Mouse (Mus musculus): ENCODE measurements around the gene Hnrnph1. TPM values are rescaled to one million over a fixed set of nuclear protein-coding genes. Genes with fewer than 3 reads are reported as not detected.

Gene Hnrnph1
- polyA plus RNA-seq, 1 experiment: 43.2 TPM

DNA sequence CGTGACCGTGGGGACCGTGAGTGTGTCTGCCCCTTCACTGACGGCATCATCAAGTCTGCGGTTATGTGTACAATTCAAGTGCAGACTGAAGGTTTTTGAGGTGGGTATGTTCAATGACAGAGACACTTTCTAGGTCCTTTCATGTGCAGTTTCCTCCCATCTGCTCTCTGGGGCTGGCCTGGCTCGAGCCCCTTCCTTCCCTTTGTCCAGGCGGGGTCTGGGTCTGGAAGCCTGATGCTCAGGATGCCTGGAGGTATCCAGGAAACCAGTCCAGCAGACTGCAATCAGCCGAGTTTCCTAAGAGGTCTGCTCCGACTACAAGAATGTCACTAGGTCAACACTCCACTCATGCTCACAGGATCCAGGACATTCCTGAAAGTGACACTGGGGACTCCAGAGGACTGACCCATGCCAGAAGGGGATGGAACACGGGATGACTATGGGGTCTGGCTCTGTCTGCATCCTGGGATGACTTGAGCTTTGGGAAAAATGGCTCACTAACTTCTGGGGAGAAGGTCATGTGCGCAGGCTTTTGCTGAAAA is 20.0 kb downstream of the Hnrnph1 start:
- WGBS: 87% methylated on average over 11 of the region's 11 CpGs
- no peak for DNase-seq (ENCODE audit: low read depth, low spot score)

DNA sequence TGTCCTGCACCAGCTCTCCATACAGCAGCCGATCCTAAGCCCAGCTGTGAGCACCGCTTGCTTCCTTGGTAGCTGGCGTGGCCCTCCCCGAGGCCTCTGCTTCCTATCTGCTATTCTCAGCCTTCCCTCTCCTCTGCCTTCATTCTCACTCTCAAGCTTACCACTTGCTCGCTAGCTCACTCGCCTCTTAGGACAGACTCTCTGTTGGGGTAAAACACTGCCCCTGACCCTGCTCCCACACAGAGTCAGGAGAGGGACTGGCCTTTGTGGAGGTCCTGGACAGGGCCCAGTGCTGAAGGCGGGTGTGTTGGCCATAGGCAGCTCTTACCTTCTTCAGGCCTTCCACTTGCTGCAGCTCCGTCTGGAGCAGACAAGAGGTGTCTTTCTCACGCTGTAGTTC is 20.5 kb downstream of the Hnrnph1 start:
- WGBS: 89% methylated on average over 9 of the region's 9 CpGs
- DNase-seq (ENCODE audit: low read depth, low spot score): no peak

DNA sequence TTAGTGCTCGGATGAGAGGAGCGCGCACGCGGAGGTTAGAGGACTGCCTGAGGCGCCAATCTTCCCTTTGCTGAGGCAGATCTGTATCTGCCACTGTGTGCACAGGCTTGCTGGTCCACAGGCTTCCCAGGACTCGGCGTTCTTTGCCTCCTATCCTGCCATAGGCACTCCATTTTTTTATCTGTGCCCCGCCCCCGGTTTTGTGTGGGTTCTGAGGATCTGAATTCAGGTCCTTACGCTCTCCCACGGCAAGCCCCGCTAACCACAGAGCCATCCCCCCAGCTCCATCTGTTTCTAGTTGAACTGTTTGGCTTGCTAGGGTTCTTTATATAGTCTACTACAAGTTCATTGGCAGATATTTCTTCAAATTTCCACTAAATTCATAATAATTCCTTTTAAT is 22.0 kb downstream of the Hnrnph1 start:
- WGBS: 91% methylated on average over 13 of the region's 13 CpGs
- DNase-seq (ENCODE audit: low read depth, low spot score): no peak

DNA sequence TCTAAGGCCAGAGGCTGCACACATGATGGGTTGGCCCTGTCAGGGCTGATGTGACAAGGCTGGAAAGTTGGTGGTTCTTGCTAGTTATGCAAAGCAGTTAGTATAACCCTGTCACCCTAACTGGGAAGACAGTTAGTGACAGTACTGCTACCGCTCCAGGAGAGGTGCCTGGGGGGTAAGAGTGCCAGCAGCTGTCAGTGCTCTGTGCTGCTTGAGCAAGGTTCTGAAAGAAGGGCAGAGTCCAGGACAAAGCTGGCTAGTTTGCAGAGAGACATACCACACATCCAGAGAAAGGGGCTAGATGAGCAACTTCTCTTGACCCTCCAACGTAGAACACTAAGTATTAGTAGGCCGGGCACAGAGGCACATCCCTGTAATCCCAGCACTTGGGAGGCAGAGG is 25.7 kb downstream of the Hnrnph1 start:
- no peak for DNase-seq (ENCODE audit: low read depth, low spot score)
- WGBS: 95% methylated on average over 3 of the region's 3 CpGs

DNA sequence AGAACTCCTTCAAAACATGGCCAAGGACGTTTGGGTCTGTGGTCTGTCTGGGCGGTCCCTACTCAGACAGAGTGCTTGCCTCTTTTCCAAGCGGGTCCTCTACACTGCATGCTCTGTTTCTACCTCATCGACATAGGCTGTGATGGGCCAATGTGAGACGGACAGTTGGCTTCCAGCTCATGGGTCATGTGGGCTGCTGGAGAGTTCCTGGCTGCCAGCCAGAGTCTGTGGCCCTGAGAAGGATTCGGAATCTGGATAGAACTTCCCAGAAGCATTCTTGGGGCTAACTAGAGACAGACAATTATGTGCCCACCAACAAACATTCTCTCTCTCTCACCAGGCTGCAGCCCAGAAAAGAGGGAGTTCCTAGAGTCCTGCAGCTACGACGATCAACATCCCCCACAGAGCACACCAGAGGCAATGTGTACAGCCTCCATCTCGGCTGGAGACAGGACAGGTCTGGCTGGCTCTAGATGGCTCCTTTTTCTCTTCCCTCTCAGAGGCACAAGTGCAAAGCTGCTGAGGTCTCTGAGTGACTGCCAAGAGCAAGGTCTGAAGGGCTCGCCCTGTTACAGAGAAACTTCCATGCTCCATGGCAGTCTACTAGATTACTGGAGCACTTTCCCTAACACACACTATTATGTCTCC is 26.7 kb downstream of the Hnrnph1 start:
- 79% methylated on average over 10 of the region's 10 CpGs for WGBS

DNA sequence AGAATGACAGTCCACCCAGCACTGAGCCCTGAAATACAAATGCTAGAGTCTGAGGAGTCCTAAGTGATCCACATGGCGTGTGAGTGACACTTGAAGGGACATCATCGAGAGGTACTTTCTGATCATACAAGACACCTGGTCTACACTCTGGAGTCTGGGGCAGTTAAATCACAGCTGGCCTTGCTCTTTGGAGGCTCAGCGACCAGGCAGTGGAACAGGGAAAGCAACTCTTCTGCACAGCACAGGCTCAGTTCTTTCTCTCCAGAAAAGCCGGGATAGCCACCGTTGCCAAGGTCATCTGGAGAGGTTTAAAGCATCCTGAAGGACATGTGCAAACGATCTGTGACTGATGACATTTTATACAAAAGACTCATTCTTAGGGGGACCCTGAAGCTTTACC is 30.4 kb downstream of the Hnrnph1 start:
- 54% methylated on average over 6 of the region's 6 CpGs for WGBS
- DNase-seq (ENCODE audit: low read depth, low spot score): no peak

More for the DNA sequence above, 26.7 kb downstream of the Hnrnph1 start:
- no peak for DNase-seq (ENCODE audit: low read depth, low spot score)

DNA sequence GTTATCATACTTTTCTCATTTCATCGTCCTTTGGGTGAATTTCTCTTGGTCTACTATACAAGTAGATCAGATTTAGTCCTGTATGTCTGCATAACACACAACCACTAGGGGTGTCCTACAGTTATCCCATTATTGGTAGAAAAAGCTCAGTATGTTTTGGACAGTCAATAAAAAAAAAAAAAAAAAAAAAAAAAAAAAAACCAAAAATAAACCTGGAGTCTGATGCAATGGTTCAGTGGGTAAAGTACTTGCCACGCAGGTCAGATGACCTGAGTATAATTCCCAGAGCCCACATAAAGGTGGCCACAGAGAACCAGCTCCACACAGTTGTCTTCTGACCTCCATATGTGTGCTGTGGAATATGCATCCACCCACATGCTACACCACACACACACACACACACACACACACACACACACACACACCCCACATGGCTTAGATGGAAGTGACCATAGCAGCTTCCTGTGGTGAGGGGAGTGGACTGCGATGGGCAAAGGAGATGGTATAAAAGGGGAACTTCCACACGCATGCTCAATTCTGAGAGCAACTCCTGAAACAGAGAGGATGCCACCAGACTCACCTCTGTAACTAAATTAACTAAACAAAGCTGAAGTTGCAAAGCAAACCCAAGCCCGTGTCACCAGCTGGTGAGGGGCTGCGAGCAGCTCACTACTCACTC is 38.9 kb downstream of the Hnrnph1 start:
- DNase-seq (ENCODE audit: low read depth, low spot score): no peak
- 84% methylated on average over 6 of the region's 6 CpGs for WGBS

DNA sequence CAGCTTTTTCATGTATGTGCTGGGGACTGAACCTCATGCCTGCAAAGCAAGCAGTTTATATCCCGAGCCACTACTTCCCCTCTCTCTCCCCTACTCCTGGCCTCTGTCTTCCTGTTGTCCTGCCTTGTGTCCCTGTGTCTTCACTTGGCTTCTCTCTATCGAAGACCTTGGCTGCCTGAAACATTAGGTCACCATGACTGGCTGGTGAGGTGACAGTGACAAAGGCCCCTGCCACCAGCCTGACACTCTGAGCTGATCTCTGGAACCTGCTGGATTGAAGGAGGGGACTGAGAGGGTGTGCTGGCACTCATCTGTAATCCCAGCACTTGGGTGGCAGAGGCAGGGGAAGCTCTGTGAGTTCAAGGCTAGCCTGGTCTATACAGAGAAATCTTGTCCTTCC is 41.1 kb downstream of the Hnrnph1 start:
- no peak for DNase-seq (ENCODE audit: low read depth, low spot score)
- 67% methylated on average over 2 of the region's 2 CpGs for WGBS

DNA sequence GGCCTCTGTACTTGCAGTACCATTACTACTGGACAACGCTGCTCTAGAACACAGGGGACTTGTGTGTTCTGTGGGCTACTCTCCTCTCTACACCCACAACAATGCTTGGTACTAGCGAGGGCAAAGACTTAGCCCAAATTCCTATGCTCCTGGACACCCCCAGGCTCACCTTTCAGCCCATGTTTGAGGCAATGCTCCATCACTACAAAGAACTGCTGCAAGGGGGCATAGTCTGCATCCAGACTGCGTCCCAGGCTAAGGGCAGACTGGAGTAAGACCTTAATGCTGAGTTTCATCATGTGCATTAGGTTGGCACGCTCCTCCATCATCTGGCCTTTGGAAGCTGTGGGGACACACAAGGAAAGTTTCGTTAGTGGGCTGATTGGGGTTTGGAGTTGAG is 44.7 kb downstream of the Hnrnph1 start:
- DNase-seq (ENCODE audit: low read depth, low spot score): no peak
- 55% methylated on average over 5 of the region's 5 CpGs for WGBS

DNA sequence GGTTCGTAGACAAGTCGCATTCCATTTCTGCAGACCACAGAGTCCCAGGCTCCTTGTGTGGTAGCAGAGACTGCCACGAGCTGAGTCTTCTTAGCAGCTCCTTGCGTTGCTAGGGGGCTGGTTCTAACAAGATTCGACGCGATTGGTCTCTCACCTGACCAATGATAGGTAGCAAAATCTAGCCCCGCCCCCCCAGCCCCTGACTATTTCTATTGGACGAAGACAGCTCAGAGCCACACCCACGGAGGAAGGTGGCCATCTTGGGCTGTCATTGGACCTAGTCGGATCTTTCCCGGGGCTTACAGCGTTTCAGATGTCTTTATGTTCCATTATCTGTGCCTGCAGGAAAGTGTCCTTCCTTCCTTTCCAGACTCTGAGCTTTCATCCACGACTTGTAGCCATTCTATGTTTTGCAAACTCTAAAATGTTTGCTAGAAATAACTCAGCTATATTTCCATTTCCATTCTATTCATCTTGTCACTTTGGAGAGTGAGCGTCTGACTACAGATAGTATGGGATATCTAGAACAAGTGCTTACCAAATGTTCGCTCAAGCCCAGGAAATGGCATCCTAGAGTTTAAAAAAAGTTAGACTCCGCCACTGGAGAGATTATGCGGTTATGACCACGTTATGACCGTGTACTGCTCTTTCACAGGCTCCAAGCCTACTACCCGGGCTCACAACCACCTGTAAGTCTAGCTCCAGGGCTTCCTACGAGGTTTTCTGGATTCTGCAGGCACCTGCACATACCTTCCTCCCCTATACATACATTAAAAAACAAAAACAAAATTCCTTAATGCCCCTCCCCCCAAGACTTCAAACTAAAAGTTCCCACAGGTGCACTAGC is 45.4 kb downstream of the Hnrnph1 start:
- 32% methylated on average over 22 of the region's 22 CpGs for WGBS
- peak; percentile 33 for DNase-seq (ENCODE audit: low read depth, low spot score)

DNA sequence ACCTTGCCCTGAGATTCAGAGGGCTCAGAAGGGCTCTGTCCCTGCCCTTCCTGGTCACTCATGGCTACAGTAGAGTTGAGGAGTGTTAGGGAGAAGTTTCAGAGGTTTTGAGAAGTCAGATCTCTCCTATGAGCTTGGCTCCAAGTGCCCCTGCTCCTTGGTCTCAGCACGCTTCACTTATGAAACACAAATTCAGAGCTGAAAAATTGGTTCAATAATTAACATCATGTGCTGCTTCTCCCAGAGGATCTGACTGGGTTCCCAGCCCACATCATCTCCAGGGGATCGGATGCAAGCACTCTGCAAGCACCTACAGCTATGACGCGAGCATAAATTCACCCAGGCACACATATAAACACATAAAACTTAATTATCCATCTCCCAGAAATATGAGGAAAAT is 49.3 kb downstream of the Hnrnph1 start:
- no peak for DNase-seq (ENCODE audit: low read depth, low spot score)
- WGBS: 81% methylated on average over 4 of the region's 4 CpGs

DNA sequence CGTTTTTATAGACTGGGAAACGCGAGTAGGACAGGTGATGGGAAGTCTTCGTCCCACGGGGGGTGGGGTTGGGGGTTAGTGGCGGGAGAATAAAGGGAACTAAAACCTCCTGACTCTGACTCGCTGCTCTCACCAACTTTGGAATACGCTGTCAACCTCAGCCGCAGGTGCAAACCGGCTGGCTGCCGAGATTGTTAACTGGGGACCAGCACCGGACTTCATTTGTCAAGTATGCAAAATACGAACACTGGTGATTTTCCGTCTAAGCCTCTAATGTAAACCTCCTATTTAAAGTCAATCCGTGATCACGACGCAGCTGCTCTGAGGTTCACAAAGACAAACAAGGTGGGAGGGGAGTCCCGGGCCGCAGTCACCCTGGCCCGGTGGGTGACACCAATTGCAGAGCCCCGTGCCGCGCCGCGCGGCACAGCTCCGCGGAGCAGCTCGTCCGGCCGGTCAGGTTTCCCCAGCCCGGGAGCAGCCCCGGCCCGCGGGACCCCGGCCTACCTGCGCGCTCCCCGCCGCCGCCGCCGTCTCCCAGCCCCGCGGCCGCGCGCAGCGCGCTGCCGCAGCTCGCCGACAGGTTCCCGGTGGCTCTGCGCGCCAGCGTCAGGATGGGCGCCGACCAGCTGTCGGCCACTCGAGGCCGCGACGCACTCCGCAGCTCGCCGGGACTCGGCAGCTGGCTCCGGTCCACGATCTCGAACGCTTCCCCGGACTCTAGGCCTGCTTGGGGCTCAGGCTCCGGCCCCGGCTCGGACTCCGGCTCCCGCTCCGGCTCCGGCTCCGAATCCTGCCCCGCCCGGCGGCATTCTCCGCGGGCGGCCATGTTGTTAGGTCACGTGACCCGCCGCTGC is 53.7 kb downstream of the Hnrnph1 start, which contains the start of gene Rufy1:
Rufy1 (minus strand) TSS at position 849 of the 857 bp plus-strand sequence.
- DNase-seq (ENCODE audit: low read depth, low spot score): peak; percentile 36
- WGBS: 1% methylated on average over 90 of the region's 90 CpGs

DNA sequence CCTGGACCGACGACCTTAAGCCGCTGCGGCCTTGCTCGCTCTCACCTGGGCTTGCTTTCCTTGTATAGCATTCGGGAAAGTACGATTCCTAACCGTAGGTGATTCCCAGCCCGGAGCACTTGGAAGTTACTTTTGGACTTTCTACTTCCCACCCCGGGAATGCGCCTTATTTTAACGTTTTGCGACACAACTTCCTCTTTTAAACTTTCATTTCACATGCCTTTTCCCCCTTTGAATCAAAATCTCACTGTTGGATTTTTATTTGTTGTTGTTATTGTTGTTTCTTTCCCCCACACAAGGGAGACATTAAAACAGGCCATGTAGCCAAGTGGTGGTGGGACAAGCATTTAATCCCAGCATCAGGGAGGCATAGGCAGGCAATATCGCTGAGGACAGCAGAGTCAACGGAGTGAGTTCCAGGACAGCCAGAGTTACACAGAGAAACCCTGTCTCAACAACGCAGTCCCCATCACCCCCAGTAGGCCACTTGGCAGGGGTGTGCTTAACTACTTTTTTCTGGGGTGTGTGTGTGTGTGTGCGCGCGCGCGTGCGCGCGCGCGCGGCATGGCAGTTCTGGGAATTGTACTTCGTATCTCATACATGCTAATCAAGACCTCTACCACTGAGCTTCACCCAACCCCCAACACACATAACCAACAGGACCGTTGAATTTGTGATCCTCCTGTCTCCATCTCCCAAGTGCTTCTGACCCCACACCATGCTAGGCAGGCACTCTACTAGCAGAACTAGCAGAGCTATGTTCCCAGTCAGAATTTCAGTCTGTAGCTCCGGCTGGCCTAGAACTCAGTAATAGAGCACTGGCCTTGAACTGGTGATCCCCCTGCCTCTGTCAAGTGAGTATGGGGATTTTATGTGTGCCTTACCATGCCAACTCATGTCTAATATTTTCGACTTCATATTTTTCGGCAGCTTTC is 54.6 kb downstream of the Hnrnph1 start:
- DNase-seq (ENCODE audit: low read depth, low spot score): peak; percentile 47
- 29% methylated on average over 32 of the region's 32 CpGs for WGBS

DNA sequence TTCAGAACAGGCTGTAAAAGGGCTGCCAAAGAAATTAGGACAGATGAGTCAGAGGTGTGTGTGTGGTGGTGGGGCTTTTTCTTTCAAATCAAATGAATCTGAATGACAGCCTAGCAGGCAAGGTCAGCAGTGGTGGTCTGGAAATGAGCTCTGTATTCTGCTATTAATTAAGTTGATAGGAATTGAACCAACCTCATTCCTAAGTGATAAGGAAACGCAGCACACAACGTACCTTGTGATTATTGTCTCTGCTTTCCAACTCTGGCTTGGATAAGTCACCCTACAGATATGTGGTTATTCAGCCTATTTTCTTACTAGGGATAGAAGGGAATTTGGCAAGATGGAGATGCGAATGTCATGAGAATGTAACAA is 55.3 kb downstream of the Hnrnph1 start:
- WGBS: 94% methylated on average over 3 of the region's 3 CpGs

DNA sequence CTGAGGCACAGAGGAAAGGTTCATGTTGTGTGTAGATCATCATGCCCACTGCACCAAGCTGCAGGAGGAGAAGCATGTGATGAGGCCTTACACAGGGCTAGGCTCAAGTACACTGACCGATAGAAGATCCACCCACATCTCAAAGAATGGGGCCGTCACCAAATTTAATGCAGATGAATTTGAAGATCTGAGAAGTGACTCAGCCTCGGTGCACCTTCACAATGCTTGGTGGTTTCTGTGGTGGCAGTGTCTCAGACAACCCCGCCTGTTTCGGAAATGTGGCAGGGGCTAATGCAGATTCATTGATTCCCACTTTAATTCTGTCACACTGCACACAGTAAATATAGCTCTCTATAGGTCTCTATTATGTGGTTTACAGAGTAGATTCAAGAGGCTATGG is 56.1 kb downstream of the Hnrnph1 start:
- 93% methylated on average over 5 of the region's 5 CpGs for WGBS
- DNase-seq (ENCODE audit: low read depth, low spot score): no peak

More for the DNA sequence above, 55.3 kb downstream of the Hnrnph1 start:
- DNase-seq (ENCODE audit: low read depth, low spot score): no peak
